ENCODE assay signal across 15 mouse cellular contexts in the genomic region with DNA sequence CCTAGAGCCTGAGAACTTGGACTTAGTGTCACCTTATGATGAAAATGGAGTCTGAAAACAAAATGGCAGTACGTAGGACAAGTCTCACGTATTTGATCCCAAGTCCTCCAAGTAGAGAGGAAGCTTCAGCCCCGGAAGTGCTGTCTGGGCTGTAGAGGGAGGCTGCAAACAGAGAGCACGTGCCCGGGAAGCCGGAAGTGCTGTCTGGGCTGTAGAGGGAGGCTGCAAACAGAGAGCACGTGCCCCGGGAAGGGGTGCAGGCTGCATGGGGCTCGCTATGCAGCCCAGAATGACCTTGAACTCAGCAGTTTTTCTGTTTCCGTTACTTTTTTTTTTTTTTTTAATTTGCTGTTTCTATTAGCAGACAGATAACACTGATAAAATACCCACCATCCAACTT. TPM values are rescaled to one million over a fixed set of nuclear protein-coding genes. Genes with fewer than 3 reads are reported as not detected.
A peak's percentile ranks its signal among the peaks of the same experiment; 100 is the strongest.
DNase-seq lines count a peak whose midpoint lies in the region; ATAC-seq and TF ChIP-seq lines count a peak whose summit lies in the region.
"Had no signal": no experiment of that assay in that cellular context is flagged by ENCODE, and none has a peak within 500 bp of the region (broad histone marks: within the 10 kb centered on the region; RNA-seq: fewer than 3 reads in every experiment).

No protein-coding gene starts in this region.

- no peak overlapping the region for H3K9ac ChIP-seq in ES-Bruce4 (ENCODE audit: low read depth, poor library complexity, severe bottlenecking)
- H3K9ac ChIP-seq: neural tube, embryonic 12.5 days had no signal

- no peaks in the 10 kb centered on the region for H3K9me3 ChIP-seq in ES-Bruce4 (replicated peaks; ENCODE audit: control insufficient read depth, insufficient read depth, low read length, poor library complexity, severe bottlenecking)
- H3K9me3 ChIP-seq in limb, embryonic 10.5 days (replicated peaks), result no peaks in the 10 kb centered on the region
- H3K9me3 ChIP-seq: midbrain, embryonic 10.5 days; neural tube, embryonic 12.5 days had no signal

- no peak for TF ChIP-seq POLR2A in kidney, adult 2 months (IDR thresholded peaks at IDR 0.05; ENCODE audit: low read depth, low read length)
- no peak for TF ChIP-seq POLR2A in ES-Bruce4 (IDR thresholded peaks at IDR 0.05; ENCODE audit: insufficient read depth, low read length)

- 45% methylated on average over 10 of the region's 10 CpGs for WGBS in kidney, adult 2 months
- WGBS in limb, embryonic 10.5 days, result 73% methylated on average over 10 of the region's 10 CpGs

- H3K4me1 ChIP-seq in kidney, adult 2 months (ENCODE audit: control insufficient read depth, insufficient read depth, low read length), result no peaks in the 10 kb centered on the region
- peaks cover 7% of the 10 kb centered on the region for H3K4me1 ChIP-seq in ES-Bruce4 (ENCODE audit: control insufficient read depth, insufficient read depth, low read length)
- peaks cover 29% of the 10 kb centered on the region for H3K4me1 ChIP-seq in limb, embryonic 10.5 days
- H3K4me1 ChIP-seq: neural tube, embryonic 12.5 days had no signal

- ATAC-seq in monocyte, adult 5-6 weeks (replicated peaks; ENCODE audit: insufficient number of reproducible peaks, low FRiP score, low TSS enrichment, poor library complexity, severe bottlenecking), result peak; percentile 60; the same call in 1 of the 2 replicates
- ATAC-seq in erythroid progenitor cell, adult 5-6 weeks (replicated peaks; ENCODE audit: low FRiP score, poor library complexity, severe bottlenecking), result no peak

- no peaks in the 10 kb centered on the region for H3K36me3 ChIP-seq in kidney, adult 2 months (ENCODE audit: control insufficient read depth, insufficient read depth, low read length)
- H3K36me3 ChIP-seq in ES-Bruce4 (ENCODE audit: control insufficient read depth, insufficient read depth, low read length, poor library complexity, severe bottlenecking), result no peaks in the 10 kb centered on the region
- no peaks in the 10 kb centered on the region for H3K36me3 ChIP-seq in limb, embryonic 10.5 days
- H3K36me3 ChIP-seq: midbrain, embryonic 10.5 days; neural tube, embryonic 12.5 days had no signal

- H3K27ac ChIP-seq in kidney, adult 2 months (ENCODE audit: insufficient read depth, low read depth, low read length), result no peak overlapping the region
- H3K27ac ChIP-seq in ES-Bruce4 (ENCODE audit: insufficient read depth, low read length), result peak overlapping the region; percentile 28
- H3K27ac ChIP-seq in limb, embryonic 10.5 days, result no peak overlapping the region
- H3K27ac ChIP-seq: midbrain, embryonic 10.5 days; neural tube, embryonic 12.5 days had no signal

- peak; percentile 40 for DNase-seq in kidney, adult 2 months
- no peak for DNase-seq in kidney, adult 18-20 months
- peak; percentile 21 for DNase-seq in brain, adult 2 months (ENCODE audit: low read depth, low spot score)
- no peak for DNase-seq in limb, embryonic 10.5 days (ENCODE audit: low spot score)
- DNase-seq in cerebellum, postnatal 14 days, result no peak
- DNase-seq: left cerebral cortex, postnatal 4 days; retina, postnatal 1 day had no signal

- H3K27me3 ChIP-seq in kidney, adult 2 months (replicated peaks; ENCODE audit: control insufficient read depth, insufficient read depth, low read length), result no peaks in the 10 kb centered on the region
- no peaks in the 10 kb centered on the region for H3K27me3 ChIP-seq in ES-Bruce4 (ENCODE audit: control insufficient read depth, insufficient read depth, low read length, poor library complexity, severe bottlenecking)
- H3K27me3 ChIP-seq in limb, embryonic 10.5 days (ENCODE audit: low read depth, poor library complexity, severe bottlenecking), result no peaks in the 10 kb centered on the region
- H3K27me3 ChIP-seq: neural tube, embryonic 12.5 days had no signal

- no peak for TF ChIP-seq EP300 in ES-Bruce4 (IDR thresholded peaks at IDR 0.05; ENCODE audit: insufficient read depth, low read depth, low read length)

- H3K4me3 ChIP-seq in kidney, adult 2 months (ENCODE audit: insufficient read depth, low read depth, low read length), result no peak overlapping the region
- no peak overlapping the region for H3K4me3 ChIP-seq in ES-Bruce4 (ENCODE audit: low read depth, low read length)
- H3K4me3 ChIP-seq in limb, embryonic 10.5 days, result no peak overlapping the region
- H3K4me3 ChIP-seq: midbrain, embryonic 10.5 days; neural tube, embryonic 12.5 days had no signal

- TF ChIP-seq CTCF in kidney, adult 2 months (conservative IDR thresholded peaks at IDR 0.05; ENCODE audit: insufficient read depth, insufficient read length, low read depth, low read length), result no peak
- TF ChIP-seq CTCF in ES-Bruce4 (IDR thresholded peaks at IDR 0.05; ENCODE audit: low read depth, low read length), result no peak

RNA-seq across cellular contexts. Expression of a gene that starts 8.3 kb away (rescaled TPM):
- 11.0 and 12.7 TPM in 2 replicates for polyA plus RNA-seq in kidney, adult 2 months (2012; rRNA removed)
- polyA plus RNA-seq in ES-Bruce4 (2011; ENCODE audit: insufficient read depth, insufficient read length, low read depth, missing spikeins), result 52.5 and 56.8 TPM in 2 replicates
- total RNA-seq in monocyte, adult 5-6 weeks (2017), result 8.6 to 18.8 TPM (median 11.6 TPM) in 3 replicates
- polyA plus RNA-seq in limb, embryonic 10.5 days (2016; fragmentation: Nextera tagmentation; extraction: Ambion mirVana), result 45.2 and 46.1 TPM in 2 replicates
- total RNA-seq in erythroid progenitor cell, adult 5-6 weeks (2015; ENCODE audit: low replicate concordance), result 1.7 and 2.9 TPM in 2 replicates
- total RNA-seq in erythroid progenitor cell, adult 5-6 weeks (2017; ENCODE audit: low replicate concordance), result 3.0 and 3.7 TPM in 2 replicates

RNA-seq across cellular contexts. Expression of a gene that starts 23.1 kb away (rescaled TPM):
- polyA plus RNA-seq in kidney, adult 2 months (2012; rRNA removed), result 0.37 and 0.42 TPM in 2 replicates
- polyA plus RNA-seq in ES-Bruce4 (2011; ENCODE audit: insufficient read depth, insufficient read length, low read depth, missing spikeins), result 0.17 TPM in 1 of 2 replicates, not detected in the other
- total RNA-seq in monocyte, adult 5-6 weeks (2017), result 35.2 to 49.8 TPM (median 49.4 TPM) in 3 replicates
- not detected in 2 replicates for polyA plus RNA-seq in limb, embryonic 10.5 days (2016; fragmentation: Nextera tagmentation; extraction: Ambion mirVana)
- total RNA-seq in erythroid progenitor cell, adult 5-6 weeks (2015; ENCODE audit: low replicate concordance), result 0.72 and 0.84 TPM in 2 replicates
- 0.13 and 1.3 TPM in 2 replicates for total RNA-seq in erythroid progenitor cell, adult 5-6 weeks (2017; ENCODE audit: low replicate concordance)

RNA-seq across cellular contexts. Expression of a gene that starts 46.0 kb away (rescaled TPM):
- polyA plus RNA-seq in kidney, adult 2 months (2012; rRNA removed), result 0.50 and 0.61 TPM in 2 replicates
- 7.5 and 9.4 TPM in 2 replicates for polyA plus RNA-seq in ES-Bruce4 (2011; ENCODE audit: insufficient read depth, insufficient read length, low read depth, missing spikeins)
- total RNA-seq in monocyte, adult 5-6 weeks (2017), result 1.5 to 5.2 TPM (median 1.7 TPM) in 3 replicates
- 5.7 and 7.9 TPM in 2 replicates for polyA plus RNA-seq in limb, embryonic 10.5 days (2016; fragmentation: Nextera tagmentation; extraction: Ambion mirVana)
- not detected in 2 replicates for total RNA-seq in erythroid progenitor cell, adult 5-6 weeks (2015; ENCODE audit: low replicate concordance)
- total RNA-seq in erythroid progenitor cell, adult 5-6 weeks (2017; ENCODE audit: low replicate concordance), result not detected in 2 replicates

RNA-seq across cellular contexts. Expression of a gene that starts 57.8 kb away (rescaled TPM):
- not detected in 2 replicates for polyA plus RNA-seq in kidney, adult 2 months (2012; rRNA removed)
- not detected in 2 replicates for polyA plus RNA-seq in ES-Bruce4 (2011; ENCODE audit: insufficient read depth, insufficient read length, low read depth, missing spikeins)
- not detected in 3 replicates for total RNA-seq in monocyte, adult 5-6 weeks (2017)
- polyA plus RNA-seq in limb, embryonic 10.5 days (2016; fragmentation: Nextera tagmentation; extraction: Ambion mirVana), result not detected in 2 replicates
- not detected in 2 replicates for total RNA-seq in erythroid progenitor cell, adult 5-6 weeks (2015; ENCODE audit: low replicate concordance)
- not detected in 2 replicates for total RNA-seq in erythroid progenitor cell, adult 5-6 weeks (2017; ENCODE audit: low replicate concordance)
- total RNA-seq: gastrocnemius, adult 8-10 months; hematopoietic stem cell, adult 5-6 weeks; left cerebral cortex, postnatal 4 days had no signal
- polyA plus RNA-seq: midbrain, embryonic 10.5 days; neural tube, embryonic 12.5 days; urinary bladder, adult 2 months had no signal

Comparison
In these comparisons a context has a peak if more than half of its experiments do, and no peak if none do; other contexts are left out.
1. DNase-seq: peak in kidney, adult 2 months (single experiment) and brain, adult 2 months (single experiment); none in kidney, adult 18-20 months (single experiment), limb, embryonic 10.5 days (single experiment) and cerebellum, postnatal 14 days (0 of 2).